Mouse (Mus musculus) adrenal gland, adult 18-20 months (tissue): ENCODE measurements at regions not wholly inside any gene's neighbourhood (a gene's known extent, or its start where the extent isn't known, plus 50 kb on each side); places are given as distances from the start of the nearest gene placed in this dataset.

Experiments
- DNase-seq, 2 experiments: peaks; one replicate each; pipeline ENCODE4 v3.0.0; 2021 to 2022; ENCODE audit warnings: low spot score in 2 of 2

DNA sequence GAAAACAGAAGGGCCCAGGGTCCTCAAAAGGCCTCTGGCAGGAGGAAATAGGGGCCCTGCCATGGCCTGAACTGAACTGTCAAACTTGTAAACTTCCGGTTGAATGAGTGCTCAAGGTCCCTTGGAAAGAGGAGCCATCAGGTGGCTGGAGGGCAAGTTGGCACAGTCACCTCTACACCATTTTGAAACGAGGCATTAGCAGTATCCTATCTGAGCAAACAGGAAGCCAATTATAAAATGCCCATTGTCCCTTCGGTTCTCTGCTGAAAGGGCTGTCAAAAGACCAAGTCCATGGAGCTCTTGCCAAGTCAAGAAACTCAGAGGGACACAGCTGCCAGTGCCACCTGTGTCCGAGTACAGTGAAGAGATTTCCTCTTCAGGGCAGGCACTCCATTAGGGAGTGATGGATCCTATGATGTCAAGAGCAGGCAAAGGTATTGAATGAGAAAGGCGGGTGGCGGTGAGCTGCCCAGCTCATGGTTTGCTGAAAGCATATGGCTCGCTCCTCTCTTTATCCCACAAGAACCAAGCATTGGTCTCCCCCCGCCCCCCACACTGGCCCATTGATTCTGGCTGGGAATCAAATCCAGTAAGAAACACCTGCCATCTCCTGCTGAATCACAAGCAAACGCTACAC lies 103.0 kb upstream of the Tut7 start:
- no peak for DNase-seq

- no peak for DNase-seq
Measured at GRCm38 (mm10) chr13:59917185-59917584, 94.2 kb upstream of the Tut7 start.

- peak in 1 of 2 experiments; percentile 24 for DNase-seq
Measured at GRCm38 (mm10) chr13:59916166-59917044, 93.5 kb upstream of the Tut7 start.

DNA sequence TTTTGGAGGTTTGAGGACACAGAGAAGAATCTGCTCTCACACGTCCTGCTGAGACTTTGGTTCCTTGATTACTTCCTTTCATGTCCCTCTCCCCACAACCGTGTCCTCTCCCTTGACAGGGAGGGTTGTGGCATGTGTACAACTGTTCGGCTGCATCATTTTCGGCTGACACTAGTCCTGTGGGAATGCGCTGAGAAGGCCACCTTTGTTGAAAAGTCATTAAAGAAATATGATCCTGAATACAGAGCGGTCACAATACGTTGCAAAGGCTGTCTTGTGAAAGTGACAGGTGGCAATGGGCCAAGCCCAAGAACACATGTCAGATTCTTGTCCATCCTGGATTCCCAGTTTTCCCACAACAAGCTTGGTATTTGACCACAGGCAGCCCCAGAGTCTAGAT lies 92.8 kb upstream of the Tut7 start:
- DNase-seq, result no peak

GRCm38 (mm10) chr13:59910179-59911071 lies 87.5 kb upstream of the Tut7 start:
- no peak for DNase-seq

DNA sequence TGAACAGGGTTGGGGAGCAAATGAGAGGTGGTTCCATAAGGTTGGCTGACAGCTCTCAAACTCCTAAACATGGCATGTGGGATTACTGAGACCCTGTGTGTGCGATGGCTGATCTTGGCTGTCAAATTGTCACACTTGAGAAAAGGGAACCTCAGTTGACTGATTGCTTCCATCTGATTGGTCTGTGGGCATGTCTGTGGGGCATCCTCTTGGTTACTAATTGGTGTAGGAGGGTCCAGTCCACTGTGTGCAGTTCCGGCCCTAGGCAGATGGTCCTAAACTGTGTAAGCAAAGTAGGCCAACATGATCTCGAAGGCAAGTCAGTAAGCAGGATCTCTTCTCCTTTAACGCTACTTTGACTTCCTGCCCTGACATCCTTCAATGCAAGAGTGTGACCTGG lies 86.5 kb upstream of the Tut7 start:
- no peak for DNase-seq

- no peak for DNase-seq
Measured at GRCm38 (mm10) chr13:59908786-59909185, 85.8 kb upstream of the Tut7 start.

- DNase-seq, result no peak
Measured at GRCm38 (mm10) chr13:59905488-59905887, 82.5 kb upstream of the Tut7 start.

DNA sequence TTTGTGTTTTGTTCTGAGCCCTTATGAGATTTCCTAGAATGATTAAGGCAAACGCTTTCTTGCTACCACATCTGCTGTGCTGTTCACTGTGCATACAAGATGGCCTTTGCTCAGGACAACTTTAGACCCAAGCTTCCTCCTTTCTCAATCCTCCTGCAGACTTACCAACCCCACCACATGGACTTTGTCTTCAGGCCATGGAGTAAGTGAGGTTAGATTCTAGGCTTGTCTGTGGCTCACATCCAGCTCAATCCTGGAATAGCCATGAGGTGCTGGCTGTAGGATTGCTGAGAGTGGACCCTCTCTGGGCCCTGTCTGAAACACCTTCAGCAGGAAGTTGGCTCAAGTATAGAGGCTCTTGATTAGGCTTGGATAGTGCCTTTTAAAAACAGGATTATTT lies 81.5 kb upstream of the Tut7 start:
- no peak for DNase-seq

- DNase-seq, result no peak
Measured at GRCm38 (mm10) chr13:59899521-59899920, 76.6 kb upstream of the Tut7 start.

DNA sequence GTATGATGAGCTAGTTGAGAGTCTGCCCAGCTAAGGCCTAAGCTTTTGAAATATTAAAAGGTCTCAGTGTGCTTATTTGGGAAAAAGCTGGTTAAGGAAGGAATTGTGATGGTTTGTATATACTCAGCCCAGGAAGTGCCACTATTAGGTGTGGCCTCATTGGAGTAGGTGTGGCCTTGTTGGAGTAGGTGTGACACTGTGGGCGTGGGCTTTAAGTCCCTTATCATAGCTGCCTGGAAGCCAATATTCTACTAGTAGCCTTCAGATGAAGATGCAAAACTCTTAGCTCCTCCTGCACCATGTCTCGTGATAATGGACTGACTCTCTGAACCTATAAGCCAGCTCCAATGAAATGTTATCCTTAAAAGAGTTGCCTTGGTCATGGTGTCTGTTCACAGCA lies 72.8 kb upstream of the Tut7 start:
- DNase-seq, result no peak

DNA sequence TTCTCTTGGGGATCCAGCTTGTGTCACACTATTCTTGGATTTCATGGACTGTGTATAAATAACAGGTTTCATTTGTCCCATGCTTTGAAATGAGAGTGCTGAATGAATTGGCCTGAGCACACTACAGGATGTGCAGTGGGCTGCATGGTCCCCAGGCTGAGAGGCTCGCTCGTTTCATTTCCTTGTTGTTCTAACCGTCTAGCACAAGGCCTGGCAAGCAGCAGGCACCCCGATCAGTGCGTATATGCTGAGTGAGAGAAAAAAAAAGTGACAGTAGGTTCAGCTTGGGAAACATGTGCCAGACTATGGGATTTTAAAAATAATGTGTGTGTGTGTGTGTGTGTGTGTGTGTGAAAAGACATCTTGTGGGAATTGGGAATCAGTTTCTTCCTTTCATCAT lies 71.1 kb upstream of the Tut7 start:
- no peak for DNase-seq

- DNase-seq, result peak in 1 of 2 experiments; percentile 49
Measured at GRCm38 (mm10) chr13:59892961-59893360, 70.0 kb upstream of the Tut7 start.

DNA sequence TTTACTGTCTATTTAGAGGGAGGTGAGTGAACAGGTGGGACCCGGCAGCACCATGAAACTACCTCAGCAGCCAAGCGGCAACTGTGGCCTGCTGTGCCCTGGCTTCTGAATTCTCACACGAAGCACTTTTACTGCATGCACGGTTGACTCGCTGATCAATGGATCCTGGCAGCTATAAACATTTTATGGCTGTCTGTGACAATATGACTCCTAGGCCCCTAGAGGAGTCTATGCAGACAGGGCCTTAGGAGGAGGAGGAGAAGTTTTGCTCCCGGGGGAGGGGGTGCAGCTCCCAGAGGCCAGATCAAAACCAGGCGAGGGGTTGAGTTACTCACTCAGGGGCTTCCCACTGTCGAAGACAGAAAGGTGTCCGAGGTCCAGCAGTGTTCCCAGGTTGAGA lies 69.4 kb upstream of the Tut7 start:
- DNase-seq, result no peak

DNA sequence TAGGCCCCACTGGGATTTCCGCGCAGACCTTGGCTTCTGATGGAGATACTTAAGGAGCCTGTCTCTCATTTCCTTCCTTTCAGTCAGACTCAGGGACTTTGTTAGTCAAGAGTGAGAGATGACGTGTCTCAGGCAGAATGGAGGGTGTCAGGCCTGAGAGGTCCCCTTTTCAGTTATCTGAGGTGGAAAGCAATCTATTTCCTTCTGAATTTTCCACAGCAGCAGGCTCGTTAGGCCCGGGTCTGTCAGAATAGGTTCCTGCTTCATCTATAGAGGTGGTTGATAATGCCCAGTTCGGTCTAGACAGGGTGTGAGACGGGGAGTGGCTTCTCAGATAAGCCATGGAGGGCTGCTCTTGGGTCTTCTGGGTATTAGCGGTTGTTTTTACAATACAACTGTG lies 68.8 kb upstream of the Tut7 start:
- no peak for DNase-seq

DNA sequence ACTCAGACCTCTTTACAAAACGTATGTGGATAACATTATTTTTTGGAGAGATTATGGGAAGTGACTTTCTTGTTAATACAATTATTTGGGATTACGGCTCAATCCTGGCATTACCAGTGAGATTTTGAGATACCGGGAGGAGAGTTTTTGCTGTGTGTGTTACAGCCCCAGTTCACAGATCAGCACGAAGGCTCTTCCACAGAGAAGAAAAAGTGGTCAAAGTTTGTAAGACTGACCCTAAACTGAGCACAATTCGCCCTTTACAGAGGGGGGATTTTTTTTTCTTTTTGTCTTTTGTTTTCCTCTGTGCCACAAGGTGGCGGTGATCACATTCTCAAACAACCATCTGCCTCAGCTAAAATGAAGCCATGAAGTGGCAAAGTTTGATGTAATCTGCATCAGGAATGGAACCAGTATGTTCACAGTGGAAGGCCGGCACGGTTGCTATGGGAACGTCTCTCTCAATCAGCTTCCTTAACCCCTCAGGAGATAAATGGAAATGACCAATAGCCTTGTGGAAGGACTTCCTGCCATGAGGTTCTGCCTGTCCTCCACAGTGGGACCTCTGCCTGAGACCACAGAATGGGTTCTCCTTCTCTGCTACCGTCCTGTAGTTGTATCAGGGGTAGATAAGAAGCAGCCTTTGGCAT lies 66.6 kb upstream of the Tut7 start:
- DNase-seq, result peak in 1 of 2 experiments; percentile 26

DNA sequence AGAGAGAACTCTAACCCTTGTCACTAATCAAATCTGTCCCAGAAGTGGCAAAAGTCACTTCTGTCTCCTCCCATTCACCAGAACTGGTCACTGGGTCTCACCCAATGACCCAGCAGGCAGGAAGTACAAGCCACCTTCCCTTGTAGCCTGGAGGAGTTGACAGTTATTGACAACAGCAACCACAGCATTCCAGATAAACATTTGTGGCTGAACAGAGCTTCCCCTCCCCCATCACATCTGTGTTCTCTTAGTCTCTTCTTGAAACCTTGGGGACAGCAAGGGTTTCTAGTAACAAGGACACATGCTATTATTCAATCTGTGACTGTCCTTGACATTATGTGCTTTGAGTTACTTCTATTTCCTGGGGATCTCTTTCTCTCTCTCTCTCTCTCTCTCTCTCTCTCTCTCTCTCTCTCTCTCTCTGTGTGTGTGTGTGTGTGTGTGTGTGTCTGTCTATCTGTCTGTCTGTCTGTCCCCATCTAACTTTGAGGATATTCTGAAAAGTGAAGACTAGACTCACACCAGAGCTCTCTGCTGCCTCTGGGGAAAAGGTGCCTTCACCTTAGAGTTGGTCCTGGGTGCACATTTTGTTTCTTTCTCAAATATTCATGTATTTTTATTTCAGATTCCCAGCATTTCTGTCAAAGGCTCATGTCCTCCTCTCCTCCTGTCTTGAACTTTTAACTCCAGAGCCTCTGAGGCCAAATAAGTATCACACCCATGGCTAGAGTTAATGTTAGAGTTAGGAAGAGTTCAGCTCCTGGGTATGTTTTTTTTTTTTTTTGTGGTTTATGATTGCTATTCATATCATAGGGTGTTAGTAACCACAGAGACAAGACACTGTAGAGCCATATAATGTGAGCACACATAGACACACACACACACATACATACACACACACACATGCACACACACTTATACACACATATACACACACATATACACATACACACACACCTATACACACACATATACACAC lies 65.4 kb upstream of the Tut7 start:
- peak in 1 of 2 experiments; percentile 43 for DNase-seq

DNA sequence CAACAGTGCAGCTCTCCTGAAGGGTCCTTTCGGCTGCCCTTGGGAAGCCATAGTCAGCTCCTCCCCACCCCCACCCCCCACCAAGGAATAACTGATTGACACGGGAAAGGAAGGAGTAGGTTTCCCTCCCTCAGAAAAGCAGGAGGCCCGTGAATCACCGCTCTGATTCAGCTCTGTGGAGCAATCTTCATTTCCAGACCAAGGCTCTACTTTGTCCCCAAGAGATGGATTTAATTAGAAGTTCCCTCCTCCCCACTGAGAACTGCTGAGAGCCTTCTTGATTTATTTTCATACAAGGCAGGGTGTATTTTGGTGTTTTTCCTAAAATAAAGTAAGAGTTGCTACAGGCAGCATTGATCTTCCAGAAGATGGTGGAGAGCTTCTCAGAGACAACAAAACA lies 64.4 kb upstream of the Tut7 start:
- DNase-seq, result peak in 1 of 2 experiments; percentile 21

- no peak for DNase-seq
Measured at GRCm38 (mm10) chr13:59886572-59886971, 63.6 kb upstream of the Tut7 start.
